Mouse (Mus musculus) cerebellum, postnatal 4 days (tissue): ENCODE results near the gene Ucn.

Experiments used
- DNase-seq, 2 experiments: peaks; one replicate each; pipeline ENCODE4 v3.0.0; 2022; ENCODE audit warnings: low spot score in 2 of 2, mixed read lengths in 1 of 2

The Ucn gene

GRCm38 (mm10) chr5:31108000-31108490 lies 30.6 kb downstream of the Ucn start, which contains the start of gene Slc30a3:
Gene Slc30a3, minus strand, starts transcription at chr5:31108237.
- no peak for DNase-seq

GRCm38 (mm10) chr5:31105814-31106335 lies 32.8 kb downstream of the Ucn start, which contains the start of gene Dnajc5g:
Gene Dnajc5g, plus strand, starts transcription at chr5:31106285.
- DNase-seq, result no peak

- no peak for DNase-seq
Measured at GRCm38 (mm10) chr5:31095711-31096480, 42.7 kb downstream of the Ucn start.

- DNase-seq, result peak in 1 of 2 experiments; percentile 35
Measured at GRCm38 (mm10) chr5:31094799-31095691, 43.6 kb downstream of the Ucn start.

- no peak for DNase-seq
Measured at GRCm38 (mm10) chr5:31094100-31094798, 44.4 kb downstream of the Ucn start.

GRCm38 (mm10) chr5:31093151-31094041 lies 45.2 kb downstream of the Ucn start:
- peak in 1 of 2 experiments; percentile 29 for DNase-seq

- no peak for DNase-seq
Measured at GRCm38 (mm10) chr5:31092231-31092975, 46.2 kb downstream of the Ucn start.
